Mouse (Mus musculus) kidney, embryonic 14.5 days (tissue): ENCODE measurements around the gene Lrrc4. TPM values are rescaled to one million over a fixed set of nuclear protein-coding genes. Genes with fewer than 3 reads are reported as not detected.

ENCODE experiments used
- ATAC-seq: fragments of 200-750 bp; cut with Nextera tagmentation; 2 replicates; pipeline ENCODE4 v1.8.0; 2017; ENCODE audit warnings: moderate number of reproducible peaks, mild to moderate bottlenecking, moderate TSS enrichment, moderate library complexity; ENCODE audit not compliant: low FRiP score, low TSS enrichment
- H3K27ac ChIP-seq: fragments of 300-500 bp; sonication (generic); 2 replicates; pipeline ENCODE4 v1.5.1; 2014; ENCODE audit warnings: low read depth, mild to moderate bottlenecking, low read length, moderate library complexity, mixed read lengths
- H3K27me3 ChIP-seq: fragments of 300-500 bp; sonication (generic); 2 replicates; pipeline ENCODE4 v1.6.1; 2014; ENCODE audit warnings: mild to moderate bottlenecking, low read length; ENCODE audit not compliant: control insufficient read depth, insufficient read depth
- H3K36me3 ChIP-seq: fragments of 300-500 bp; sonication (generic); 2 replicates; pipeline ENCODE4 v1.6.1; 2014; ENCODE audit warnings: low read length, mixed read lengths; ENCODE audit not compliant: control insufficient read depth, insufficient read depth
- H3K4me1 ChIP-seq: fragments of 300-500 bp; sonication (generic); 2 replicates; pipeline ENCODE4 v1.6.1; 2014; ENCODE audit warnings: low read length, mixed read lengths; ENCODE audit not compliant: control insufficient read depth, insufficient read depth
- H3K4me2 ChIP-seq: fragments of 300-500 bp; sonication (generic); replicated peaks from 2 replicates; pipeline ENCODE4 v1.6.1; 2014; ENCODE audit warnings: low read depth, mild to moderate bottlenecking, low read length
- H3K4me3 ChIP-seq: fragments of 300-500 bp; sonication (generic); 2 replicates; pipeline ENCODE4 v1.5.1; 2014; ENCODE audit warnings: mild to moderate bottlenecking, low read length
- H3K9ac ChIP-seq: fragments of 300-500 bp; sonication (generic); 2 replicates; pipeline ENCODE4 v1.6.1; 2014; ENCODE audit warnings: low read depth, mild to moderate bottlenecking, low read length, moderate library complexity
- H3K9me3 ChIP-seq: fragments of 300-500 bp; sonication (generic); 2 replicates; pipeline ENCODE4 v1.6.1; 2016; ENCODE audit warnings: low read length; ENCODE audit not compliant: control insufficient read depth
- WGBS: fragments of 180-500 bp; shearing (Covaris S2); extraction: QIAGEN DNeasy Blood & Tissue Kit; methylation state at CpG from one replicate; pipeline ENCODE4 v1.1.7; 2014; 5-methylcytosine and 5-hydroxymethylcytosine counted together
- polyA plus RNA-seq: library from polyadenylated mRNA; unstranded; fragments of >200 nt; fragmentation: Nextera tagmentation; extraction: Ambion mirVana; gene quantifications from 2 replicates; pipeline ENCODE4 v1.2.1, GENCODE M21; 2014

The Lrrc4 gene
- polyA plus RNA-seq, 1 experiment from 2014 or later, result 2.8 TPM

DNA sequence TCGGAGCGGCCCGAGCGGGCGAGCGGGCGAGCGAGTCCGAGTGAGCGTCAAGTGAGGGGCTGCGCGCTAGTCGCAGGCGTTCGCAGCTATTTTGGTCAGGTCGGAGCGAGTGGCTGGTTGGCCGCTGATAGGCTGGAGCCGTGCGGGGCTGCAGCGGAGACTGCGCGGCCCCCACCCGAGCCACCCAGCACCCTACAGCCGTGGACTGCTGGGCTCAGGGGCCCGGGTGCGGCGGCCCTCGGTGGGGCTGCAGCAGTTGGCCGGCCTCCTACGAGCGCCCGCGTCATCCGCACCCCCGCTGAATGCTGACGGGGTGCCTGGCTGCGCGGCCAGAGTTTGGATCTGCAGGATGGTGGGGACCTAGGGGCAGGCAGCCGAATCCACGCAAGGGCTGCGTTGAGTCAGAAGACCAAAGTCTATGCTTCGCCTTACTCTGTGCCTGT is 1.9 kb upstream of the Lrrc4 start:
- WGBS, result under 1% methylated on average over 41 of the region's 43 CpGs
- Histone ChIP-seq H3K4me1 (peaks cover 10% of the 10 kb centered on the region), H3K9me3 (no peaks in the 10 kb centered on the region), H3K4me2 (peak overlapping the region; percentile 100), H3K27ac (no peak overlapping the region), H3K4me3 (peak overlapping the region; percentile 67), H3K27me3 (peaks cover 6% of the 10 kb centered on the region; the same call in 1 of the 2 replicates), H3K9ac (peak overlapping the region; percentile 81; the same call in 1 of the 2 replicates), H3K36me3 (no peaks in the 10 kb centered on the region)
- ATAC-seq, result peak; percentile 70

- H3K27me3 ChIP-seq, result peaks cover 6% of the 10 kb centered on the region; the same call in 1 of the 2 replicates
- peaks cover 12% of the 10 kb centered on the region for H3K4me1 ChIP-seq
- H3K36me3 ChIP-seq, result no peaks in the 10 kb centered on the region
- under 1% methylated on average over 53 of the region's 58 CpGs for WGBS
- H3K27ac ChIP-seq, result no peak overlapping the region
- peak; percentile 70 for ATAC-seq
- no peaks in the 10 kb centered on the region for H3K9me3 ChIP-seq
- peak overlapping the region; percentile 67 for H3K4me3 ChIP-seq
- H3K9ac ChIP-seq, result peak overlapping the region; percentile 81
- peak overlapping the region; percentile 100 for H3K4me2 ChIP-seq
Measured at GRCm38 (mm10) chr6:28832751-28833291, 1.3 kb upstream of the Lrrc4 start.

DNA sequence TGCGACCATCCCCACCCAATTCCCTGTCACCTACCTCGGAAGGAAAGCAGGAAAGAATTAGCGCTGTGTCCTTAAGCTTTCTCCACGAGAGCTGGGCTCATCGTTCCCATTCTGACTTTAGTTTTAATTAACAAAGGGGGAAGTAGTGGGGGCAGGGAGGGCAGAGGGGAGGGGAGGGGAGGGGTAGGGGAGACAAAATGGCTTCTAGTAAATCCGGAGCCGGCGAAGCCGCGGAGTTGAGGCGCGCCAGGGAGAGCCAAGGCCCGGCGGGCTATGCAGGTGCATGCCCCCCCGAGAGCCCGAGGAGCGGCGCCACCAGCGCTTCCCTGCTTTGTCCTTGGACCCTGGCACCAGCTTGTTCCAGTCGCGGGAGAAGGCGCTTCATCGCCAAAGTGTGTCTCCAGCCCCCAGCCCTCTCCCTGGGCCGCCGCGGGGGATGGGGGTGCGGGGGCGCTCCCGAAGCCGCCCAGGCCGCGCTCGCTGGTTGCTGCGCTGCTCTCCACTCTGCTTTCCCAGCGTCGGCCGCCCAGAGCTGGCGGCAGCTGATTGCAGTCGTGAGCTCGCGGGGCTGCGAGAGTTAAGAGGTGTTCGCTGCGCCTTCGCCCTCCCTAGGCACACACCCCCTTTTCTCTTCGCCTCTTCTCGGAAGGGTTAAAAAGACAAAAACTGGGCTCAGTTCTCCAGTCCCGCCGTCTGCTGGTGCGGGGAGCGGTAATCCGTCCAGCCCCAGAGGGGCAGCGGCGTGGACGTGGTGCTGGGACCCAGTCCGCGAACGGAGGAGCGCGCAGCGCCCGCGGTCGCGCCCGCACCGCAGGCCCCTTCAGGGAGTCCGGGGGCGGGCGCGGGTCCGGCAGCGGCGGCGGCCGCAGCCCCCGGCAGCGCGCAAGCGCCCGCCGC is 555 bp upstream of the Lrrc4 start:
- no peak overlapping the region for H3K27ac ChIP-seq
- H3K9ac ChIP-seq, result peak overlapping the region; percentile 81
- peak overlapping the region; percentile 100 for H3K4me2 ChIP-seq
- no peaks in the 10 kb centered on the region for H3K9me3 ChIP-seq
- under 1% methylated on average over 78 of the region's 82 CpGs for WGBS
- H3K27me3 ChIP-seq, result peaks cover 6% of the 10 kb centered on the region; the same call in 1 of the 2 replicates
- H3K4me1 ChIP-seq, result peaks cover 12% of the 10 kb centered on the region
- H3K4me3 ChIP-seq, result peak overlapping the region; percentile 67
- no peaks in the 10 kb centered on the region for H3K36me3 ChIP-seq
- peak; percentile 51; the same call in 1 of the 2 replicates for ATAC-seq

DNA sequence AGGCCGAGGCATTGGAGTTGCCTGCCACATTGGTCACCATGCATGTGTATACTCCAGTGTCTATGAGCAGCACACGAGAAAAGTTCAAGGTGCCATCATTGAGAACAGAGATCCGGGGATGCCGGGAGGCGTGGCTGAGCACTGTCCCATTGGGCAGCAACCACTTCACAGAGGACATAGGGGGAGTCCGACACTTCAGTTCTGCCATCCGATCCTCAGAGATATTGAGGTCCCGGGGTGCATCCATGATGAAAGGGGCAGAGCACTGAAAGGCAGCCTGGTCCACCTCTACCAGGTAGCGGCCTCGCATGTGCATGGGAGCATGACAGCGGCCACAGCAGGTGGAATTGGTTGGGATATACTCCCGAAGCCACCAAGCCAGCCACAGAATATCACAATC is 1.2 kb downstream of the Lrrc4 start:
- ATAC-seq, result no peak
- Histone ChIP-seq H3K4me3 (no peak overlapping the region), H3K9me3 (no peaks in the 10 kb centered on the region), H3K27me3 (peaks cover 6% of the 10 kb centered on the region; the same call in 1 of the 2 replicates), H3K4me2 (no peak overlapping the region), H3K27ac (no peak overlapping the region), H3K36me3 (no peaks in the 10 kb centered on the region), H3K9ac (no peak overlapping the region), H3K4me1 (peaks cover 12% of the 10 kb centered on the region)
- 88% methylated on average over 12 of the region's 12 CpGs for WGBS

GRCm38 (mm10) chr6:28828593-28828992 is 3.0 kb downstream of the Lrrc4 start:
- 23% methylated on average over 6 of the region's 6 CpGs for WGBS
- H3K9me3 ChIP-seq, result no peaks in the 10 kb centered on the region
- no peak overlapping the region for H3K4me3 ChIP-seq
- no peaks in the 10 kb centered on the region for H3K36me3 ChIP-seq
- peaks cover 6% of the 10 kb centered on the region; the same call in 1 of the 2 replicates for H3K27me3 ChIP-seq
- H3K4me2 ChIP-seq, result no peak overlapping the region
- no peak overlapping the region for H3K9ac ChIP-seq
- no peak for ATAC-seq
- H3K27ac ChIP-seq, result no peak overlapping the region
- H3K4me1 ChIP-seq, result peaks cover 8% of the 10 kb centered on the region

DNA sequence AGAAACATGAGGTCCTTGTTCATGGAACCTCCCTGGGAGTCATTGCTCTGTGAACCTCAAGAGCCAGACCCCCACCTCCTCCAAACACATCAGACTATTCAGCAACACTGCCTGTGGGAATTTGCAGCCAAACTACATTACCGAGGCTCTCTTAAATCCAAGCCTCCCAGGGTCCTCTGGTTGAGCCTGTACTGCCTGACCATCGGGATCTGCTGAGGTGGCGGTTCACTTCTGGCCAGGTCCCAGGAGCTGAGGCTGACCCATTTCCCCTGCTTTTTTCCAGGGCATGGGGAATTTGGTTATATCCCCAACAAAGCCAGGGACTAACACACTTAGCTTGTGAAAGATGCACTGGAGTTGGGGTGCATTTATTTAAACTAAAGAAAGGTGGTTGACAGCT is 4.0 kb downstream of the Lrrc4 start:
- H3K4me3 ChIP-seq, result no peak overlapping the region
- H3K36me3 ChIP-seq, result no peaks in the 10 kb centered on the region
- H3K27ac ChIP-seq, result no peak overlapping the region
- no peak overlapping the region for H3K9ac ChIP-seq
- 40% methylated on average over 3 of the region's 3 CpGs for WGBS
- no peaks in the 10 kb centered on the region for H3K9me3 ChIP-seq
- no peak for ATAC-seq
- peaks cover 6% of the 10 kb centered on the region; the same call in 1 of the 2 replicates for H3K27me3 ChIP-seq
- peaks cover 7% of the 10 kb centered on the region; the same call in 1 of the 2 replicates for H3K4me1 ChIP-seq
- H3K4me2 ChIP-seq, result no peak overlapping the region

DNA sequence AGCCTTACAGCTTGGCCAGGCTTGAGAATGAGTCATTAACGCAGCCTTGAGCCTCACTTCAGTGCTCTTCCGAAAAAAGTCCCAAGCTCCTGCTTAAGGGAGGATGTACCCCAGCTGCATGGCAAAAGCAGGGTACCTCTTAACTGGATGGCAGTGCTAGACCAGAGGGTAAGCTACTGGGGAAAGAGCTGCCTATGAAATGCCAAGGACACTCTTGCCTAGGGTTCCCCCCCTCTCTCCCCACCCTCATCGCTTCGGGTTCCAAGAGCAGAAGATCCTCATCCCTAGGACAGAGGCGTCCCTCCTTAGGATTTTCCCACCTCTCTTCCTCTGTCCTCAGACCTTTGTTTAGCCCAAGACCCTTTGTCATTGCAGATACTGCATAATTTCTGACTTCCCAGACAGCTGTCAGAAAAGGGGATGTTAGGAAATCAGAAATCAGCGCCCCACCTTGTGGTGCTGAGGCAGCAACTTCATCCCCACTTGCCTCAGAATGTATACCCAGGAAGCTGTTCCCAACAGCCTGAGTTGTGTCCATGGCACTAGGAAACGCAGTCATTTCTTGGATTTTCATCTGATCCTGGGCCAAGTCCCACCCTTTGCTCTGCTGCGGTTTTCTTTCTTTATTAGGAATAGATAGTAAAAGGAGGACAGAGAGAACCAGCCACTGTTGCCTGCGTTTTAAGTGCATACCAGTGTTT is 4.7 kb downstream of the Lrrc4 start:
- no peak overlapping the region for H3K4me3 ChIP-seq
- H3K27me3 ChIP-seq, result peaks cover 6% of the 10 kb centered on the region; the same call in 1 of the 2 replicates
- ATAC-seq, result no peak
- no peaks in the 10 kb centered on the region for H3K9me3 ChIP-seq
- no peak overlapping the region for H3K27ac ChIP-seq
- no peak overlapping the region for H3K4me2 ChIP-seq
- H3K4me1 ChIP-seq, result 0 out of 2 replicates have a peak, but pooled peaks cover 3% of the 10 kb centered on the region
- 71% methylated on average over 9 of the region's 9 CpGs for WGBS
- no peaks in the 10 kb centered on the region for H3K36me3 ChIP-seq
- no peak overlapping the region for H3K9ac ChIP-seq

DNA sequence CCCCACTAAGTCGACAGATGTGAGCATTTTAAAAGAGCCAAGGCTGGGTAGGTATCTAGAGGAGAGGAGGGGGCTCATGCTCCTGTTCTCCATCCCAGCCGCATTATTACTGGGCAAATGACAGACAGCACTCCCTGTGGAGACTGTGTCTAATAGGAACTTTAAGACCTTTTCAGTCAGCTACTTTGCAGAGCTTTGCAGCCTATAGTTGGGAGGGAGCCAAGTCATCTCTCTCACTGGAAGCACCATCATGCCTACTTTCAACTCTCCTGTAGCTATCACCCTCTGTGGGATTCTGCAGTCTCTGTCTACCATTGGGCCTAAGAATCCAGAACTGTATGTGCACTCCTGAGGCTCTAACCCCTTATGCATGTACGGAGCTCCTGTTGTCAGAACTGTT is 5.7 kb downstream of the Lrrc4 start:
- Histone ChIP-seq H3K9me3 (no peaks in the 10 kb centered on the region), H3K9ac (no peak overlapping the region), H3K27me3 (peaks cover 2% of the 10 kb centered on the region; the same call in 1 of the 2 replicates), H3K36me3 (no peaks in the 10 kb centered on the region), H3K4me2 (no peak overlapping the region), H3K27ac (no peak overlapping the region), H3K4me3 (no peak overlapping the region), H3K4me1 (0 out of 2 replicates have a peak, but pooled peaks cover 3% of the 10 kb centered on the region)
- WGBS, result 74% methylated on average over 3 of the region's 3 CpGs
- ATAC-seq, result no peak
